Mouse (Mus musculus): ENCODE data around the gene Mxd3. TPM values are rescaled to one million over a fixed set of nuclear protein-coding genes. Genes with fewer than 3 reads are reported as not detected.

Gene Mxd3
- total RNA-seq (2021), result 10 to 100 TPM; 18.3 to 20.6 TPM

DNA sequence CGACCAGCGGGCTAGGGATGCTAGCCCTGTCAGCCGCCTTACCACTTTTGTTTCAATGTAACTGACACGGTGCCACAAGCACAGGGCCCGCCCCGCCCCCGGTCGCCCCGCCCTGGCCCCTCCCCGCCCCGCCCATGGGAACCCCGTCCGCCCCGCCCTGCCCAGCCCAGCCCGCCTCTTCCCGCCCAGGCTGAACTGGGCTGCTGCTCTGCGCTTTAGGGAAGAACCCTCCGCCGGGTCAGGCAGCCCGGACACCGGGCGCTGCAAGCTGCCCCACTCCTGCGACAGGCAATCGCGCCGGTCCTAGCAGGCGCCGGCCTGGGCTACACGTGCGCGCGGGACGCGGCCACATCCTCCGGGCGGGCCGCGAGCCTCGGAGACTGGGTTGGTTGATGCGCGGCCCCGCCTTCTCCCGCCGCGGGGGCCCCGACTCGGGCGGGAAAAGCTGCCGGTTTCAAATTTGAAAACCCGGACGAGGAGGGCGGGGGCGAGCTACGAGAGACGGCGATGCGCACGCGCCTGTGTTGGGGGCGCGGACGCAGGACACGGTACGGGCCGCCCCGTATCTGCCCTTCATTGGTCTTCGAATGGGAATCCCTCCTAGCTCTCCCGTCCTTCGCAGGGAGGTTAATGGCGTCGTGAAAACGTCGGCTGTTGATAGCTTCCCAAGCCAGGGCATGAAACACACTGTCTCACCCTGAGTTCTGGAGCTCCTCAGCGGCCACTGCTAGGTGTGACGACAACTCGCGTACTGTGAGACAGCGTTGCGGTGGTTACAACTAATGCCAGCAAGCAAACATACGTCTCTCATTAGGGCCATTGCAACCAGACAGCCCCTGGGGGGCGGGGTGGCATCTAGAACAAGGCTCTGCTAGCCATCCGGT is at the start of gene Mxd3:
Gene Mxd3 (minus strand): TSS at position 141 of the 884 bp plus-strand sequence.
- DNase-seq, result peak; percentile 88

DNA sequence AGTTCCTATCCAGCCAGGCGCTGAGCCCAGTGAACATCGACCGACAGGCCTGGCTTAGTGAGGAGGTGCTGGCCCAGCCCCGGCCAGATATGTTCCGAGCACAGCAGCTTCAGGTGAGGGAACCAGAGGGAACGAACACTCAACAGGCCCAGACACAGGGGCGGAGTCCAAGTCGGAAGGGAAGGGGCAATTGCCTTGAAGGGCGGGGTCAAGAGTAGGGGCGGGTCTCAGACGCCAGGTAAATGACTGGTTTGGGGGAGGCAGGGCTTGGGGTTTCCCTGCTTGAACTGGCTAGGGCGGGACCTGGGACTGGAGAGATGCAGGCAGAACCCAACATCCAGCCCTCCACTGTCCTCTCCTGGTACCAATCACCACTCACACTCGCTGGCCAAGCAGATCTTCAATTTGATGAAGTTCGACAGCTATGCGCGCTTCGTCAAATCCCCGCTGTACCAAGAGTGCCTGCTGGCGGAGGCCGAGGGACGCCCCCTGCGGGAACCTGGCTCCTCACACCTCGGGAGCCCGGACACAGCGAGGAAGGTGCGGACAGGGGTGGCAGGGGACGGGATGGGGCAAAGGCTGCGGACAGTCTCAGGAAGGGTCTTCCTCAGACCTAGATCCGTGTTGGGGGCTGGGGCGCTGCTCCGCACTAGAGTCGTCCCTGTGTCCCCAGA is 49.4 kb upstream of the Mxd3 start:
- no peak for DNase-seq

DNA sequence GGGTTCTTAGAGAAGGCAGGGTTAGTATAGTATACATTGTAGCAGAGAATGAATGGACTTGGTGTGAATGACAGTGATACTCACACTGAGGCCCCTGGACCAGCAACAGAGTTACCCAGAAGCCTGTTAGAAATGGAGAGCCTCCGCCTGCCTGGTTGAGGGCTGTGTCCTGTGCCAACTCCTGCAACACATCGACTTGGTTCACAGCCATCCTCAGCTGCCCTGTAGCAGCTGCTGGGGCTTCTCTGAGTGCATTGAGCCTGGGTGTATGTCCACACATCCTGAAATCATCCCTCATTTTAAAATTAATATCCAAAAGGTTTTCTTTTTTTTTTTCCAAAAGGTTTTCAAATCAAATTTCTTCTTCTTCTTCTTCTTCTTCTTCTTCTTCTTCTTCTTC is 46.3 kb upstream of the Mxd3 start:
- DNase-seq, result no peak

DNA sequence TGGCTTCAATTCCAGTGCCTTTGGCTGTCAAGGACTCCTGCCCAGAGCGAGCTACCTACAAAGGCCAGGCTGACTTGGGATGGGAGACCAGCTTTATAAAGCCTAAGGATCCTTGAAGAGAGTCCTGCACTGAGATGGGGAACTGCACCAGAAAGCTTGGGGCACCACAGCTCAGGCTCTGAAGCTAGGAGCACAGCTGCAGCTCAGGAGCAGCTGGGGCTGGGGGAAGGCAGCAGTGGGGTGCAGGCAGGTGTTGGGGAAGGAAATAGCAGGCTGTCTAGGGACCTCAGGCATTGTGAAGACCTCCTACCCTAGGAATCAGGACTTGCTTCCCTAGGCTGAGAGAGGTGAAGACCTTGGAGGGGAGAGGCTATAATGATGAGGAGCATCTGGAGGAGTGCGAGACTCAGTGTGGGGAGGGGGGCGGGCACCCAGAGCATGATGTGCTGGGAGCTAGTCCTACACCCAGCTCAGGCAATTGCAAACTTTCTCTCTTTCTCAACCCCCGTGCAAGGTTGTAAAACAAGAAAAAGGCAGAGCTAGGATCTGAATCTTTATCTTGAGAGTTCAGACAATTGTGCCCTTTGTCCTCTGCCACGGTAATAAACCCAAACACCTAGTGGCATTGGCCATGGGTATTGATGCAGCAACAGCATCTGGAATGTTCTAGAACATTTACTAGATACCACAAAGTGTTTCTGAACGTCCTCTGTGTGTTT is 44.7 kb upstream of the Mxd3 start:
- DNase-seq, result no peak

DNA sequence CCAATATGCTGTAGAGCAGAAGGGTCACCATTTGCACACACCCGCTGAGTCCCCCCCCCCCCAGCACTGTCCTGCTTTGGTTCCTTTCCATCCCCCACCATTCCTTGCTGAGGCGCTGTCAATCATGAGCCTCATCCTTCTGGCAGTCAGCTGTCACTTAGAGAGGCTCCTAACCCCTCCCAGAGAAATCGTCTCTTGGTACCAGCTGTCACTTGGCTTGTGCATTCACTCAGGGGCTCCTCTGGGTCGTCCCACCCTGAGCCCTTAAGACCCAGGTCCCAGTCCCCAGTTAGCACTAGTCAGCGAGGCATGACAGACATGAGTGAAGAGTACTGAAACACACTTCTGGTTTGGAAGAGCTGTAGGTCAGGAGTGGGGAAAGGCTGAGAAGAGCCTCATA is 42.1 kb upstream of the Mxd3 start:
- no peak for DNase-seq

DNA sequence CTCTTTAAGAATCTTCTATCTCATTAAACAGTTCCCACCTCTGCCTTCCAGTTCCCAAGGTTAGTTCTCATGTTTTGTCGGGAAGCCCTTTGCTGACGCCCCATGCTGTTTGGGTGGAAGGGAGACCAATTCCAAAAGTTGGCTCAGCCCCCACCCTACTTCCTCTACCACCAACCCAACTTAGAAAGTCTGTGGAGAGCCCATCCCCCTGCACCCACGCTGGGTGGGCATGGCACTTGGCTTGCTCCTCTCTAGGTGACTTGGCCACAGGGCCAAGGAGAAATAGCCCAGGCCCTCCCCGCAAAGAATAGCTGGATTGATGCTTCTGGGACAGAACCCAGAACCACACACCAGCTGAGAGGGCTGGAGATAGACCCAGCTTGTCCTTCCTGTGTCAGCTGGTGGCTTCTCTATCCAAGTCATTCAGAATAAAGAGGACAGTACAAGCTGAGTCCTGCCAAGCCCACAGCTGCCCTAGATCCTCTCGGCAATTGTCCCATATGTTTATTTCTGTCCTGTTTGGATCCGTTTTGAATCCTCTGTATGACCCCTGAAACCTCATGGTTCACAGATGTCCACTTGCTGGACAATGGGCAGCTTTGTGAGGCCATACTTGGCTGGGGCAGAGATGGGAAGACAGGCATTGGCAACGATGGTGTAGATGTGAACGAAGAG is 41.5 kb upstream of the Mxd3 start:
- no peak for DNase-seq

DNA sequence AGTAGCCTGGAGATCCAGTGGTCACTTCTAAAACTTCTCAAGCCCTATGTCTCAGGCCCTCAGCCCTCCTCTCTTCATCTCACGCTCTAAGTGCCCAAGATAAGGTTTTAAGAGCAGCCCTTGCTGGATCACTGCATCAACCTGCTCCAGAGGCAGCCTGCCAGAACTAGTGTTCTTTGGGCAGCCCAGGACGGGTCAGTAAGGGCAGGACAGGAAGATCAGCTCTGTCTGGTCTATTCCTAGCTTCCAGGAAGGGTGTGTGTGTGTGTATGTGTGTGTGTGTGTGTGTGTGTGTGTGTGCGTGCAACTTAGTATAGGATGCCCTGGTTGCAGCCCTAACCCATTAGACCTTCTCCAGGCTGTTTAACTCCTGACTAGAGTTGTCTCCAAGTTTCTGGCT is 40.6 kb upstream of the Mxd3 start:
- DNase-seq, result no peak

DNA sequence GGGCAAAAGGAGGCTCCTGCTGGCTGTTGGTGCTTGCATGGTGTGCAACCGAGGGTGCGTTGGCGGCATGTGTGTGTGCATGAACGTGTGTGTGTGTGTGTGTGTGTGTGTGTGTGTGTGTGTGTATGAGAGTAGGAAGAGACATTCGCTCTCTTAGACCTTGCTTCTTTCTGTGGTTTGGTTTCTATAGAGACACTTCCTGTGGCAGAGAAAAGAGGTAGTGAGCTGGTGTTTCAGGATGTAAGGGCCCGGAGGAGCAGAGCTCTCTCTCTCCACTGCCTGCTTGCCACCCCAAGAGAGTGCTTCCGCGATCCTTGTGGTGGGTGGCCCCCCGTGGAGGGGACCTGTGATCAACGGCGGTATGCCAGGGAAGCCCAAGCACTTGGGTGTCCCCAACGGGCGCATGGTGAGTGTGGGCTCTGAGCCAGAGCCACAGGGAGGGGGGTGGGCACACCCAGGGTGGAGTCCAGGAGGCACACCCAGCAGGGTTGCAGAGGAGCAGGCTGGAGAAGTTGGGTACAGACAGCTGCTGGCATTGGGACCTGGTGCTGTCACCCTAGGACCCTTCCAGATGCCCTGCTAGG is 40.0 kb upstream of the Mxd3 start, which contains the start of gene Rgs14:
Gene Rgs14 (plus strand): TSS at position 202 of the 584 bp plus-strand sequence.
- no peak for DNase-seq

DNA sequence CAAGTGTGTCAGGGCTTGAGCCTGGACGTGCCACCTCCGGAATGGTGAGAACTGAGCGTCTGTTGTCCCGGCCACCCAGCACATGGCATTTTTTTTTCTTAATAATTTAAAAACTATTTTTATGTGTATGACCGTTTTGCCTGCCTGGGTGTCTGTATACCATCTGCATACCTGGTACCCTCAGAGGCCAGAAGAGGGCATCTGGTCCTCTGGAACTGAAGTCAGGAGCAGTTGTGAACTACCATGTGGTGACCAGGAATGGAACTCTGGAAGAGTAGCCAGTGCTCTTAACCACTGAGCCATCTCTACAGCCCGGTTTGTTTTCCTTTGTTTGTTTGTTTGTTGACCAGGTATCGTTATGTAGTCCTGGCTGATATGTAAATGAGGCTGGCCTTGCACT is 38.8 kb upstream of the Mxd3 start:
- DNase-seq, result no peak

DNA sequence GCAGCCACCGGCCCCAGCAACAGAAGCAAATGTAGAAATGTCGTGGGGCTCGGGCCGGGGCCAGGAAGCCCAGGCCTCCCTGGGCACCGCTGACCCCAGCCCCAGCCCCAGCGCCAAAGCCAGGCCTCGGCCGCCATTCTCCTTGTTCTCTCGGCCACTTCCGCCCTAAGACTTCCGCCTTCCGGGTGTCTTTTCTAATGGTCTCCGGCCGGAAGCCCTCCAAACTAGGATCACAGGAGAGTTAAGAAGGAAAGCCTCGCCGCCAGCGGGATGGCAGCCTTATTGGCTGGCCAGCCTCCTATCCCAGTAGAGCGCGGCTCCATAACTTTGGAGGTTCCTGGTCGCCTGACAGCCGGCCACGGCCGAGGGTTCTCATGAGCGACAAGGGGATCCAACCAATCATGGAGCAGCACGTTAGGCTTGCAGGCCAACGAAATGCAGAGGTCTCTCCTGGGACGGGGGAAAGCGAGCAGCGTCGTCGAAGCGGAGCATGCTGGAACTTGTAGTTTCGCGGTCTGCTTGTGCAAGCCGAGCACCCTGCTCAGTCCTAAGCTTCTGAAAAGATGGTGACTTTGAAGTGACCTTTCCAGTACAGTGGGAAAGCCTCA is 32.9 kb upstream of the Mxd3 start, which contains the start of gene Lman2:
Gene Lman2 (minus strand): TSS at position 331 of the 608 bp plus-strand sequence.
- peak; percentile 96 for DNase-seq

DNA sequence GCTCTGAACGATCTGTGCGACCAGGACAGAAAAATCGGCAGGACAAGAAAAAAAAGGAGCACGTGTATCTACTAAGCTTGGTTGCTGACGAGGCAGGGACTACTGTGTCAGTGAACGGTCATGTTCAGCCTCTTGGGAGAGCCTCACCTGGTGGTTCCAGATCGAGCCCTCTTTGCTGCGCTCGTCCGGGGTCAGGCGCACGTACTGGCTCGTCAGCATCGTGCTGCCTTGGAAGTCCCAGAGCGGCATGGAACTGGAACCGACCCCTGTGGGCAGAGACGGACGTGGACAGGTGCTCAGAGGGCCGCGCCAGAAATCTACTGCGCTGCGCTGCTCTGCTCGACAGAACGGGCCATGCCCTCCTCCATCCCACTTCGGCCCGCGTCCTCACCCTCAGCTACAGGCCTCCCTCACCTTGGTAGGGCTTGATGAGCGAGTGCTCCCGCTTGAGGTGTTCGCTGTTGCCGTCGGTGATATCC is 32.4 kb upstream of the Mxd3 start:
- DNase-seq, result no peak

DNA sequence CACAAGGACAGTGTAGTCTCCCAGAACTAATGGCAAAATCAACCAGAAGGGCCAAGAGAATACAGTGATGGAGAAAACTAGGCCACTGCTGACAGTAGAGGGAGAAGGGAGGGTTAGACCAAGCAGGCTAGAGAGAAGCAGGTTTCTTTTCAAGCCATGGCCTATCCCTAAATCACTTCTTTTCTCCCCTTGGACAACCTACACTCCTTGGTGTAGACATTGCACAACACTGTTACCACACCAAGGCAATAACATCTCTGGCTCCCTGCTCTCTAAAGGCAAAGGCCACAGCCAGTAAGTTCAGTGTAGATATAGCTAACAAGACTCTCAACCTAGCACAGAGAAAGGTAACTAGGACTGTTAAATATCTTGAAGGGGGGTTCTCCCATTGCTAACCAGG is 31.5 kb upstream of the Mxd3 start:
- no peak for DNase-seq

DNA sequence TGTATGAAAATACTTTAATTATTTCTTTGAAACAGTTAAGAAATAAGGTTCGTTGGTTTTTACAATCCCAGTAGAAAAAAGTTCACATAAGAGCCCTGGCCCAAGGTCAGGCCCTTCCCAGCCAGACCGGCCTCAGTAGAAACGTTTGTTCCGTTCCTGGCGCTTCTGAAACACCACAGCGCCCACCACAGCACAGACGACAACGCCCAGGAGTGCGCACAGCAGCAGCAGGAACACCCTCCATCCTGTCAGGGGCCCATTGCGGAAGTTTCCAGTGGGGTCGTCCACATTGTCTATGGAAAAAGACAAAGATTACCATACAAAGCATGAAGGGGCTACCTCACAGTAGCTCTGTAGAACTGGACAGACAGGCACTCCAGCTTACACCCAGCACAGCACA is 17.1 kb upstream of the Mxd3 start:
- DNase-seq, result no peak

DNA sequence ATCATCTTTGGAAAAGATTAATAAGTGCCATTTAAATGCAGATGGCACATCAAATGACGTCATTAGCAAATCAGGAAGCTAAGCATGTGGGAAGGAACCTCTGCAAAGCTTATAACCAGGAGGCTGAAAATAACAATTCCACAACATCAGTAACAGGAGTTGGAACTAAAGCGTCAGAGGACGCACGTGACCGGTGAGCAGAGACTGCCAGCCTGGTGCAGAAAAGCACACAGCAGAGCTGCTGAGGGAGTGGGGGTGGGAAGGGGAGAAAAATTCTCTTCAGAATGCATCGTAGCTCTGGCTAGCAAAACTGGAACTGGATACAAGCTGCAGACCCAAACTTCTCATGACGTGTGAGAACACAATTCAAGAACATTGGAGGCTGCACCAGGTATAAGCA is 14.7 kb upstream of the Mxd3 start:
- DNase-seq, result no peak

DNA sequence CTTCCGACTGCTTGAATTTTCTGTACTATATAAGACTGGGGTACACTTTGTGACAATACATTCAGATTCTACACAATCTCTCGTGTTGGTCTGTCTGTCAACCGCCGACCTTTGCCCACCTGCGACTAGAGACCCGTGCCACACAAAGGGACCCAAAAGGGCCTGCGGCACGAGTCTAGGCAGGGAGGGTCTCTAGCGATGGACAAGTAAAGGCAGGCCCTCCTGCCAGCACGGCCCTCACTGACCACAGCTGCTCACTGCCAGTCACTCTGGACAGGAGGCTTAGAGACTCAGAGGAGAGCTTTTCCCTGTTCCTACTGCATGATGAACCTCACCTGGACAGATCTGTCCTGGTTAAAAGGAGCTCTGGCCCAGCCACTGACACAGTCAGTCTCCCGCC is 12.8 kb upstream of the Mxd3 start:
- no peak for DNase-seq

DNA sequence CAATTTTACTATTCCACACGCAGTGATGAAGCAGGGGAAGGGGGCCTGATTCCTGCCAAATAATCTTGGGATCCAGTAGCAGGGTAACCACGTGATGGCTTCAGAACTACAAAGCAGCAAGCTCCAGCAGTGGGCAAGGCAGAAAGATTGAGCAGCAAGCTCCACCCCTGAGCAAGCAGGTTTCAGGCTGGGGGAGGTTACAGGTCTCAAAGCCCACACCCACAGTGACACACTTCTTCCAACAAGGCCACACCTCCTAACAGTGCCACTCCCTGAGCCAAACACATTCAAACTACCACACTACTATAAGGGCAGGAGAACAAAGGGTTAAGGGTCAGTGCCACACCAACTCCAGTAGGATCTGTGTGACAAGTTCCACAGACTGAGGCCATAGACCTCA is 9.6 kb upstream of the Mxd3 start:
- no peak for DNase-seq

DNA sequence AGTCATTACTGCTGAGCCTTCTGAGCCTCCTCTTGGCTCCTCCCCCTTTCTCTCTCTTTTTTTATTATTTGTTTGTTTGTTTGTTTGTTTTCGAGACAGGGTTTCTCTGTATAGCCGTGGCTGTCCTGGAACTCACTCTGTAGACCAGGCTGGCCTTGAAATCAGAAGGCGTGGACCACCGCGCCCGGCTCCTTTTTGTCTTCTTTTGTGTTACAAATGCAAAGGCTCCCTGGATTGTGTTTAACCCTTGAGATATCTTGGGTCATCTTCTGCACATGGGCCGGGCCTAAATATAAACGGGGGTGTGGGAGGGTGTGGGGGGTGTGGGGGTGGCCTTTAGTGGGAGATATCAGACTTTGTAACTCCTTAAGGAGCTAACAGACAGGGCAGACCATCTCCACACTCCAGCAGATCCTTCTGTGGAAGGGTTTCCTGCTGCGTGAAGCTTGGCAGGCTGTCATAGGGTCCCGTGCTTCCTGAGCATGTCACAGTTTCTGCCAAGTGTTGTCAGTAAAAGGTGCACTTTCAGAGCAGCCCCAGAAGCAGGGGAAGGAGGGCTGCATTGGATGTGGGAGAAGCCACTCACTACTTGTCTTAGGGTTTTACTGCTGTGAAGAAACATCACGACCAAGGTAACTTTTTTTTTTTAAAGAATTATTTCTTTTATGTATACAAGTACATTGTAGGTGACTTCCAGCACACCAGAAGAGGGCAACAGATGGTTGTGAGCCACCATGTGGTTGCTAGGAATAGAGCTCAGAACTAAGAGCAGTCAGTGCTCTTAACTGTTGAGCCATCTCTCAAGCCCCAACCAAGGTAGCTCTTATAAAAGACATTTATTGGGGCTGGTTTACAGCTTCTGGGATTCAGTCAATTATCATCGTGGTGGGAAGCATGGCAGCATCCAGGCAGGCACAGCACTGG is 8.8 kb upstream of the Mxd3 start:
- DNase-seq, result no peak

DNA sequence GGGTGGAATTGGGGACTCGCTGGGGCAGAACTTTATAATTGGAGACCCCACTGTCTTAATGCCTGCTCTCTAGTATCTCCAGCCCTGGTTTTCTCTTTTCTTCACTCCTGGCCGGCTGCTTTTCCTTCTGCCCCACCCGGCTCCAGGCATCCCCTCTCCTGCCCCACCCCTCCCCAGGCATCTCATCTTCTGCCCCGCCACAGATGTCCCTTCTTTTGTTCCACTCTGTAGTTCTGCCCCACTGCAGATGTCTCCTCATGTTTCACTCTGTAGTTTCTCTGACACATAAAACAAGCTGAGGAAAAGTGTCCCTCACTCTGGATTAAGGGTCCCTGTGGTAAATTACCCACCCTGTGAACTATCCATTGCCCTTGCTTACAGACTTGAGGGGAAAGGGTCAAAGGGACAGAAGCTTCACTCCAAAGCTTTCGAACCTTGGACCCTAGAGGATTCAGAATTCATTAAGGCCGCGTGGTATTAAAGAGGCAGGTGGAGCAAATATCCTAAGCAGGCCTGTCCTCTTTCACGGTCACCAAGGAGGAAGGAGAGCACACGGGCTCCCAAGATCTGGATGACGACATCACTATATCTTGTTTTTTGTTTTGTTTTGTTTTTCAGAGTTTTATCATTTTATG is 7.8 kb upstream of the Mxd3 start:
- no peak for DNase-seq

DNA sequence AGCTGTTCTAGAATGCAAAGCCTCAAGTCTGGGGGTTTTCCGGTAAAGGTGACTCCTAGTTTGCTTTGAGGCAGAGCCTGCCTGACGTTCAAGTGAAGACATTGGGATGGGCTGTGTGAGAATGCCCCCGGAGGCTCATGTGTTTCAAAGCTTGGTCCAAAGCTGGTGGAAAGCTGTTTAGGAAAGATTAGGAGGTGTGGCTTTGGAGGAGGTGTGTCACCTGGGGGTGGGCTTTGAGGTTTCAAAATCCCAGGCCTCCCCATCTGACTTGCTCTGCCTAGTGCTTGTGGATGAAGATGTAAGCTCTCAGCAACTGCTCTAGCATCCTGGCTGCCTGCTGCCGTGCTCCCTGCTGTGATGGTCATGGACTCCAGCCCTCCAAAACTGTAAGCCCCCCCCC is 6.1 kb upstream of the Mxd3 start:
- no peak for DNase-seq

DNA sequence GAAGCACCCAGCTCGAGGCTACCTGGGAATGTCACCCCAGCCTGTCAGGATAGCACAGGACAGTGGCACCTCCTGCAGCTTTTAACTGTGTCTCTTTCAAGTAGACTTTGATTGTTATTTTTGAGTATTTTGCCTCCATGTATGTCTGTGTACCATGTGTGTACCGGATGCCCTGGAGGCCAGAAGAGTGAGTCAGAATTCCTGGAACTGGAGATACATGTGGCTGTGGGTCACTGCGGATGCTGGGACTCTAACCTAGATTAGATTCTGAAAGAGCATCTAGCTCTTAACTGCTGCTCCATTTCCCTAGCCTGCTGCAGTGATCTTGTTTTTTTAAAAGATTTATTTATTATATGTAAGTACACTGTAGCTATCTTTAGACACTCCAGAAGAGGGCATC is 2.7 kb upstream of the Mxd3 start:
- no peak for DNase-seq
